Mouse (Mus musculus): ENCODE measurements around the gene Tkt. TPM values are rescaled to one million over a fixed set of nuclear protein-coding genes. Genes with fewer than 3 reads are reported as not detected.
A peak's percentile ranks its signal among the peaks of the same experiment; 100 is the strongest.

Gene Tkt
- polyA plus RNA-seq (2014; fragmentation: Nextera tagmentation; extraction: Ambion mirVana), result 91.9 and 110 TPM in 2 replicates

- Histone ChIP-seq H3K4me1 (ENCODE audit: control insufficient read depth, insufficient read depth, low read length) (peaks cover 25% of the 10 kb centered on the region), H3K9ac (ENCODE audit: low read depth, low read length) (peak within 1 kb of the TSS; percentile 88), H3K27me3 (replicated peaks; ENCODE audit: control insufficient read depth, insufficient read depth, low read length) (no peaks in the 10 kb centered on the region), H3K9me3 (ENCODE audit: control insufficient read depth, low read length) (no peaks in the 10 kb centered on the region), H3K36me3 (ENCODE audit: control insufficient read depth, insufficient read depth, low read length) (no peaks in the 10 kb centered on the region), H3K4me3 (ENCODE audit: low read depth, low read length) (peak within 1 kb of the TSS; percentile 75), H3K27ac (replicated peaks; ENCODE audit: low read depth, low read length) (peak within 1 kb of the TSS; percentile 90), H3K4me2 (ENCODE audit: low read depth, low read length) (peak within 1 kb of the TSS; percentile 92)
- DNase-seq (ENCODE audit: low spot score) (peak; percentile 57), ATAC-seq (ENCODE audit: low read depth) (peak; percentile 14; the same call in 1 of the 2 replicates)
- WGBS, result 34% methylated on average over 8 of the region's 8 CpGs
Measured at GRCm38 (mm10) chr14:30548131-30548720, at the start of gene Tkt. Tkt (plus strand) TSS chr14:30548359.

GRCm38 (mm10) chr14:30504990-30505389 lies 43.2 kb upstream of the Tkt start:
- no peak overlapping the region for H3K9ac ChIP-seq (ENCODE audit: low read depth, low read length)
- 85% methylated on average over 5 of the region's 5 CpGs for WGBS
- ATAC-seq (ENCODE audit: low read depth), result no peak
- no peak overlapping the region for H3K27ac ChIP-seq (replicated peaks; ENCODE audit: low read depth, low read length)
- no peaks in the 10 kb centered on the region for H3K4me1 ChIP-seq (ENCODE audit: control insufficient read depth, insufficient read depth, low read length)
- no peaks in the 10 kb centered on the region for H3K9me3 ChIP-seq (ENCODE audit: control insufficient read depth, low read length)
- H3K4me3 ChIP-seq (ENCODE audit: low read depth, low read length), result no peak overlapping the region
- H3K27me3 ChIP-seq (replicated peaks; ENCODE audit: control insufficient read depth, insufficient read depth, low read length), result no peaks in the 10 kb centered on the region
- DNase-seq (ENCODE audit: low spot score), result no peak
- H3K36me3 ChIP-seq (ENCODE audit: control insufficient read depth, insufficient read depth, low read length), result peaks cover 65% of the 10 kb centered on the region
- no peak overlapping the region for H3K4me2 ChIP-seq (ENCODE audit: low read depth, low read length)

- Histone ChIP-seq H3K4me3 (ENCODE audit: low read depth, low read length) (no peak overlapping the region), H3K36me3 (ENCODE audit: control insufficient read depth, insufficient read depth, low read length) (peaks cover 83% of the 10 kb centered on the region), H3K9ac (ENCODE audit: low read depth, low read length) (no peak overlapping the region), H3K27ac (replicated peaks; ENCODE audit: low read depth, low read length) (no peak overlapping the region), H3K4me2 (ENCODE audit: low read depth, low read length) (no peak overlapping the region), H3K4me1 (ENCODE audit: control insufficient read depth, insufficient read depth, low read length) (no peaks in the 10 kb centered on the region), H3K9me3 (ENCODE audit: control insufficient read depth, low read length) (no peaks in the 10 kb centered on the region), H3K27me3 (replicated peaks; ENCODE audit: control insufficient read depth, insufficient read depth, low read length) (no peaks in the 10 kb centered on the region)
- DNase-seq (ENCODE audit: low spot score) (no peak), ATAC-seq (ENCODE audit: low read depth) (no peak)
- WGBS, result 96% methylated on average over 6 of the region's 6 CpGs
Measured at GRCm38 (mm10) chr14:30510214-30510763, 37.9 kb upstream of the Tkt start.

- Histone ChIP-seq H3K36me3 (ENCODE audit: control insufficient read depth, insufficient read depth, low read length) (peaks cover 75% of the 10 kb centered on the region), H3K4me1 (ENCODE audit: control insufficient read depth, insufficient read depth, low read length) (no peaks in the 10 kb centered on the region), H3K9ac (ENCODE audit: low read depth, low read length) (no peak overlapping the region), H3K27me3 (replicated peaks; ENCODE audit: control insufficient read depth, insufficient read depth, low read length) (no peaks in the 10 kb centered on the region), H3K4me2 (ENCODE audit: low read depth, low read length) (no peak overlapping the region), H3K9me3 (ENCODE audit: control insufficient read depth, low read length) (no peaks in the 10 kb centered on the region), H3K27ac (replicated peaks; ENCODE audit: low read depth, low read length) (no peak overlapping the region), H3K4me3 (ENCODE audit: low read depth, low read length) (no peak overlapping the region)
- ATAC-seq (ENCODE audit: low read depth), result no peak
- no peak for DNase-seq (ENCODE audit: low spot score)
- WGBS, result 81% methylated on average over 5 of the region's 5 CpGs
Measured at GRCm38 (mm10) chr14:30512896-30513295, 35.3 kb upstream of the Tkt start.

- peaks cover 85% of the 10 kb centered on the region for H3K36me3 ChIP-seq (ENCODE audit: control insufficient read depth, insufficient read depth, low read length)
- no peak overlapping the region for H3K4me2 ChIP-seq (ENCODE audit: low read depth, low read length)
- H3K4me3 ChIP-seq (ENCODE audit: low read depth, low read length), result no peak overlapping the region
- no peak overlapping the region for H3K9ac ChIP-seq (ENCODE audit: low read depth, low read length)
- ATAC-seq (ENCODE audit: low read depth), result no peak
- WGBS, result 87% methylated on average over 13 of the region's 13 CpGs
- H3K4me1 ChIP-seq (ENCODE audit: control insufficient read depth, insufficient read depth, low read length), result no peaks in the 10 kb centered on the region
- no peaks in the 10 kb centered on the region for H3K27me3 ChIP-seq (replicated peaks; ENCODE audit: control insufficient read depth, insufficient read depth, low read length)
- H3K27ac ChIP-seq (replicated peaks; ENCODE audit: low read depth, low read length), result no peak overlapping the region
- H3K9me3 ChIP-seq (ENCODE audit: control insufficient read depth, low read length), result no peaks in the 10 kb centered on the region
- DNase-seq (ENCODE audit: low spot score), result peak; percentile 48
Measured at GRCm38 (mm10) chr14:30515931-30516723, 32.0 kb upstream of the Tkt start.

- Histone ChIP-seq H3K27me3 (replicated peaks; ENCODE audit: control insufficient read depth, insufficient read depth, low read length) (no peaks in the 10 kb centered on the region), H3K9ac (ENCODE audit: low read depth, low read length) (no peak overlapping the region), H3K4me1 (ENCODE audit: control insufficient read depth, insufficient read depth, low read length) (no peaks in the 10 kb centered on the region), H3K27ac (replicated peaks; ENCODE audit: low read depth, low read length) (no peak overlapping the region), H3K4me2 (ENCODE audit: low read depth, low read length) (no peak overlapping the region), H3K4me3 (ENCODE audit: low read depth, low read length) (no peak overlapping the region), H3K9me3 (ENCODE audit: control insufficient read depth, low read length) (no peaks in the 10 kb centered on the region), H3K36me3 (ENCODE audit: control insufficient read depth, insufficient read depth, low read length) (peaks cover 89% of the 10 kb centered on the region)
- 89% methylated on average over 5 of the region's 5 CpGs for WGBS
- DNase-seq (ENCODE audit: low spot score), result no peak
- ATAC-seq (ENCODE audit: low read depth), result no peak
Measured at GRCm38 (mm10) chr14:30519323-30519722, 28.8 kb upstream of the Tkt start.

GRCm38 (mm10) chr14:30523356-30523755 lies 24.8 kb upstream of the Tkt start:
- ATAC-seq (ENCODE audit: low read depth) (no peak), DNase-seq (ENCODE audit: low spot score) (no peak)
- Histone ChIP-seq H3K4me1 (ENCODE audit: control insufficient read depth, insufficient read depth, low read length) (no peaks in the 10 kb centered on the region), H3K4me3 (ENCODE audit: low read depth, low read length) (no peak overlapping the region), H3K9me3 (ENCODE audit: control insufficient read depth, low read length) (no peaks in the 10 kb centered on the region), H3K9ac (ENCODE audit: low read depth, low read length) (no peak overlapping the region), H3K36me3 (ENCODE audit: control insufficient read depth, insufficient read depth, low read length) (peaks cover 93% of the 10 kb centered on the region), H3K4me2 (ENCODE audit: low read depth, low read length) (no peak overlapping the region), H3K27ac (replicated peaks; ENCODE audit: low read depth, low read length) (no peak overlapping the region), H3K27me3 (replicated peaks; ENCODE audit: control insufficient read depth, insufficient read depth, low read length) (no peaks in the 10 kb centered on the region)
- WGBS, result 75% methylated on average over 6 of the region's 6 CpGs

- Histone ChIP-seq H3K36me3 (ENCODE audit: control insufficient read depth, insufficient read depth, low read length) (peaks cover 54% of the 10 kb centered on the region), H3K4me2 (ENCODE audit: low read depth, low read length) (no peak overlapping the region), H3K9ac (ENCODE audit: low read depth, low read length) (no peak overlapping the region), H3K27me3 (replicated peaks; ENCODE audit: control insufficient read depth, insufficient read depth, low read length) (no peaks in the 10 kb centered on the region), H3K4me3 (ENCODE audit: low read depth, low read length) (no peak overlapping the region), H3K27ac (replicated peaks; ENCODE audit: low read depth, low read length) (no peak overlapping the region), H3K4me1 (ENCODE audit: control insufficient read depth, insufficient read depth, low read length) (no peaks in the 10 kb centered on the region), H3K9me3 (ENCODE audit: control insufficient read depth, low read length) (no peaks in the 10 kb centered on the region)
- 87% methylated on average over 10 of the region's 10 CpGs for WGBS
- ATAC-seq (ENCODE audit: low read depth) (no peak), DNase-seq (ENCODE audit: low spot score) (no peak)
Measured at GRCm38 (mm10) chr14:30528392-30528791, 19.8 kb upstream of the Tkt start.

All from embryonic facial prominence, embryonic 14.5 days (tissue).